Mouse (Mus musculus) myocyte (in vitro differentiated cells): Measurements from ENCODE around the gene Xrcc1. TPM values are rescaled to one million over a fixed set of nuclear protein-coding genes. Genes with fewer than 3 reads are reported as not detected.

ENCODE experiments used
- H3K27me3 ChIP-seq: one replicate; pipeline ENCODE4 v1.6.1; 2011; ENCODE audit not compliant: control insufficient read depth, insufficient read depth, insufficient read length
- H3K36me3 ChIP-seq: one replicate; pipeline ENCODE4 v1.6.1; 2011; ENCODE audit not compliant: control insufficient read depth, insufficient read depth
- H3K4me2 ChIP-seq: one replicate; pipeline ENCODE4 v1.6.1; 2011; ENCODE audit warnings: low read depth, control low read depth
- H3K4me3 ChIP-seq: one replicate; pipeline ENCODE4 v1.5.1; 2011; ENCODE audit warnings: mild to moderate bottlenecking, control low read depth, moderate library complexity
- H3K79me2 ChIP-seq: one replicate; pipeline ENCODE4 v1.6.1; 2011; ENCODE audit not compliant: control insufficient read depth, insufficient read depth
- H3ac ChIP-seq: one replicate; pipeline ENCODE4 v1.6.1; 2011; ENCODE audit not compliant: control insufficient read depth, insufficient read length
- CEBPB ChIP-seq: IDR thresholded peaks from 2 replicates; pipeline ENCODE4 v1.6.1; 2011; ENCODE audit warnings: mild to moderate bottlenecking, moderate library complexity; ENCODE audit not compliant: poor library complexity, insufficient read depth, severe bottlenecking
- E2F4 ChIP-seq: IDR thresholded peaks from one replicate; pipeline ENCODE4 v1.6.1; 2011; ENCODE audit warnings: mild to moderate bottlenecking, control low read depth, moderate library complexity; ENCODE audit not compliant: insufficient read depth
- MAX ChIP-seq: IDR thresholded peaks from one replicate; pipeline ENCODE4 v1.6.1; 2011; ENCODE audit warnings: low read depth, mild to moderate bottlenecking, control low read depth
- MYOD1 ChIP-seq, 3 experiments: IDR thresholded peaks; one replicate each; pipeline ENCODE4 v1.6.1; 2011; ENCODE audit warnings: control low read depth in 2 of 3, low read depth in 2 of 3, mild to moderate bottlenecking in 2 of 3, moderate library complexity in 1 of 3; ENCODE audit not compliant: insufficient read length in 2 of 3, control insufficient read depth in 1 of 3
- MYOG ChIP-seq, 3 experiments: IDR thresholded peaks; one replicate each; pipeline ENCODE4 v1.6.1; 2011; ENCODE audit warnings: control low read depth in 2 of 3, low read depth in 2 of 3, mild to moderate bottlenecking in 2 of 3; ENCODE audit not compliant: insufficient read length in 2 of 3, control insufficient read depth in 1 of 3, insufficient read depth in 1 of 3
- POLR2A ChIP-seq: IDR thresholded peaks from one replicate; pipeline ENCODE4 v1.6.1; 2011; ENCODE audit warnings: low read depth, mild to moderate bottlenecking, control low read depth, moderate library complexity; ENCODE audit not compliant: insufficient read length
- POLR2AphosphoS2 ChIP-seq: IDR thresholded peaks from one replicate; pipeline ENCODE4 v1.6.1; 2011; ENCODE audit warnings: low read depth, control low read depth; ENCODE audit not compliant: insufficient read length
- REST ChIP-seq: IDR thresholded peaks from one replicate; pipeline ENCODE4 v1.6.1; 2011; ENCODE audit warnings: mild to moderate bottlenecking, control low read depth, moderate library complexity; ENCODE audit not compliant: insufficient read depth, insufficient read length
- SRF ChIP-seq: IDR thresholded peaks from one replicate; pipeline ENCODE4 v1.6.1; 2011; ENCODE audit warnings: low read depth; ENCODE audit not compliant: control insufficient read depth, insufficient read length
- TCF12 ChIP-seq: IDR thresholded peaks from one replicate; pipeline ENCODE4 v1.6.1; 2011; ENCODE audit warnings: mild to moderate bottlenecking, control low read depth; ENCODE audit not compliant: poor library complexity, insufficient read depth, severe bottlenecking
- TCF3 ChIP-seq: IDR thresholded peaks from one replicate; pipeline ENCODE4 v1.6.1; 2011; ENCODE audit warnings: low read depth, control low read depth; ENCODE audit not compliant: insufficient read length
- USF1 ChIP-seq: IDR thresholded peaks from one replicate; pipeline ENCODE4 v1.6.1; 2011; ENCODE audit warnings: low read depth, mild to moderate bottlenecking, control low read depth, moderate library complexity
- polyA plus RNA-seq: library from polyadenylated mRNA; unstranded; fragments of >200 nt; fragmentation: generic; extraction: Trizol; gene quantifications from one replicate; pipeline ENCODE4 v1.2.1, GENCODE M21; 2012; ENCODE audit warnings: missing spikeins

Gene Xrcc1
- polyA plus RNA-seq, 1 experiment = 32.7 TPM

DNA sequence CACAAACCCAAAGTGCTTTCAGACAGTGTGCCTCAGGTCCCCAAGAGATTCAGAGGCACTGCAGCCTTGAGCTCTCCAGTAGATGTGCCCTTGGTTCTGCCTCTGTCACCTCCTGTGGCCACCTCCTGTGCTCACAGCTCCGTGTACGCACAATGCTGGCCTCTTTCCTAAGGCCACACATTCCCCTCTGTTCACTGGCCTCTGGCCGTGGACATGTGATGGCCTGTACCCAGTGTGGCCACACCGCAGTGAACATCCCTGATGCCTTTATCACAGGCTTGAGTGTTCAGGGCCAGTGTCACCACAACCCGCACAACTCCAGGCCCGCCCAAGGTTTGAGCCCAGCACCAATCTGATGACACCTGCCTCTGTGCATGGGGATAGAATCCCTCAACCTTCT lies 38.8 kb downstream of the Xrcc1 start:
- Histone ChIP-seq H3ac (no peak overlapping the region), H3K79me2 (no peaks in the 10 kb centered on the region), H3K36me3 (no peaks in the 10 kb centered on the region), H3K4me3 (no peak overlapping the region), H3K27me3 (no peaks in the 10 kb centered on the region), H3K4me2 (no peak overlapping the region)
- TF ChIP-seq USF1 = no peak

DNA sequence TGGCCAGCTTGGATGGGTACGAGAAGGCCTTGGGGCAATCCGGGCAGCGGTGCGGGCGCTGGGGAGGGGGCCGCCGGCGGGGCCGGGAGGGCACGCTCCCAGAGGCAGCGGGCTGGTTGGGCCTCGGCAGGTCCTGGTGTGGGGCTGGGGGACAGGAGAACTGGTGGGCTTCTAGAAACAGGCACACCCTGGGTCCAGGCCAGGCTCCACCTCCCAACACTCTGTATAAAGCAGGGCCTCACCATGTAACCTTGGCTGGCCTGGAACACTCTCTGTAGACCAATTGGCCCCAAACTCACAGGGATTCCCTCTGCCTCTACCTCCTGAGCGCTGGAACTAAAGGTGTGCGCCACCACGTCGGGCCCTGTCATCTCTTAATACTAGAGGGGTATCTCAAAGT lies 39.9 kb downstream of the Xrcc1 start:
- H3K4me3 ChIP-seq = no peak overlapping the region
- no peaks in the 10 kb centered on the region for H3K36me3 ChIP-seq
- TF ChIP-seq SRF (no peak), REST (no peak), E2F4 (no peak), USF1 (no peak), TCF3 (no peak), POLR2AphosphoS2 (no peak), CEBPB (no peak), MYOG (IDR thresholded peaks at IDR 0.05; ENCODE audit: control insufficient read depth in 1 of 3, insufficient read depth in 1 of 3, insufficient read length in 2 of 3, low read depth in 2 of 3) (no peak), MAX (no peak), POLR2A (no peak), MYOD1 (IDR thresholded peaks at IDR 0.05; ENCODE audit: control insufficient read depth in 1 of 3, insufficient read length in 2 of 3, low read depth in 2 of 3) (no peak), TCF12 (no peak)

DNA sequence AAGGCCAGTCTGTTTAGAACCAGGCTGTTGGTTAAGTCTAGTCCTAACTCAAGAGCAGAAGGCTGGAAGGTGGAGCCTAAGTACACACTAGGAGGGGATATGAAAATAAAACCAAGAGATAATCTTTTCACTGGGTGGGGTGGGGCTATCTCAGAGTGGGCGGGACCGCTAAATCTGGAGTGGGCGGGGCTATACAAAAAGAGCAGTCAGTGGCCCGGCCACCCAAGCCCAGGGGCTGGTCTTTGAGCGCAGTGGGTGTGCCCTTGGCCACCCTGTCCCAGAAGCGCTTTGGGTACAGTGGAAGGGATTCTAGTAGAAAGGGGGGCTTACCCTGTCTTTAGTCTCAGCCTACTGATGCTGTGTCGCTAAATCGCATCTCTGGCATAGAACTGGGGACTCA lies 40.7 kb downstream of the Xrcc1 start:
- Histone ChIP-seq H3K36me3 (no peaks in the 10 kb centered on the region), H3K4me3 (no peak overlapping the region), H3K79me2 (no peaks in the 10 kb centered on the region), H3K27me3 (no peaks in the 10 kb centered on the region), H3ac (no peak overlapping the region), H3K4me2 (no peak overlapping the region)
- TF ChIP-seq MYOD1 (IDR thresholded peaks at IDR 0.05; ENCODE audit: control insufficient read depth in 1 of 3, insufficient read length in 2 of 3, low read depth in 2 of 3) (no peak), CEBPB (no peak), USF1 (no peak), TCF3 (no peak), SRF (no peak)

More for the DNA sequence above, 39.9 kb downstream of the Xrcc1 start:
- Histone ChIP-seq H3K4me2 (no peak overlapping the region), H3ac (no peak overlapping the region), H3K27me3 (no peaks in the 10 kb centered on the region), H3K79me2 (no peaks in the 10 kb centered on the region)

DNA sequence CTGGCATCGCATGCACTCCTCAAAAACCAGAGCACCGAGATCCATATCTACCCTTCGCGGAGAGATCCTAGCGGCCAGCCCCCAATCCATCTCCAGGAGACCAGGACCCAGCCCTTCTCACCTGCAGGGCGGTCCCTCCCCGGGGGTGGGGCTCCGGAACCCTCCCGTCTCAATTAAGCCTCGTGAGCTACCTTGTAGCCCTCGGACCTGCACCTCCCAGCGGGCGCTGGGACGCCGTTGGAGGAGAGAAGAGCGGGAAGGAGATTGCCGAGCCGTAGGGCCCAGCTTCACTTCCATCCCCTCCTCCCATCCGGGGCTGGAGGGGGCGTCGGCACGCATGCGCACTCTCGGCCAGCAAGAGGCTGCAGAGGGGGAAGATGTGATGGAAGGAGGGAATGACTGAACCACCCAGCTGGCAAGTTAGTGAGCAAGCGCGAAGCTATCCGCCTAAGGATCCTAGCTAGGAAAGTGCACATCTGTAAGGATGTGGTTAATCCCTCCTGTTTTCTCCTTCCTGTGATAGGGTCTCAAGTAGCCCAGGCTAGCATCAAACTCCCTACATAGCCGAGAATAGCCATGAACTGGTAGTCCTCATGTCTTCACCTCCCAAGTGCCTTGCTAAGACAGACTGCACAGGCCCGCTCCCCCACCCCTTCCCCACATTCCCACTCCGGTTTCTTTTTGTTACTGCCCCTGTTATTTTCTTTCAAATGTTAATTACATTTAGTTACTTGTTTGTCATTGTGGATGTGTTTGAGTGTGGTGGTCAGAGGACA lies 41.4 kb downstream of the Xrcc1 start, which contains the start of the genes Ethe1 and Zfp575:
Ethe1 (plus strand) TSS at position 214 of the 776 bp plus-strand sequence.
Zfp575 (minus strand) TSS at position 312 of the 776 bp plus-strand sequence.
- no peak within 1 kb of the TSS for H3K4me3 ChIP-seq
- no peak within 1 kb of the TSS for H3ac ChIP-seq
- no peaks in the 10 kb centered on the region for H3K27me3 ChIP-seq
- no peaks in the 10 kb centered on the region for H3K36me3 ChIP-seq
- TF ChIP-seq SRF = no peak
- TF ChIP-seq USF1 = no peak
- TF ChIP-seq MAX = no peak
- no peak within 1 kb of the TSS for H3K4me2 ChIP-seq
- no peaks in the 10 kb centered on the region for H3K79me2 ChIP-seq

DNA sequence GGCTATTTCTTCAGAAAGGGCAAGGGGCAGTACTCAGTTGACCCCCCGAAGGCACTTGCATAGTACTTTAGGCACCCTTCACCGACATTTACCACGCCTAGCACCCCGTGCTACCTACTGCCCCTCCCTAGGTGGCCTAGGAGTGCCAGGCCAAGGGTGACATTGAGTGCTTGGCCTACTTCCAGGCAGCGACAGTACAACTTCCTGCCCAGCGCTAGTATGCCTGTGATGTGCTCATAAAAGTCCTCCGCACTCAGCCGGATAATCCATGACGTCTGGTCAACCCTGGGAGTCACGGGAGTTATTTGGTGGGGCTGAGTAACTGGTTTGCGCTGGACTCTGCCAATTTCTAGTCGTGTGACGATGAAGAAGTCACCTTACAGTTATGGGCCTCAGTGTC lies 42.2 kb downstream of the Xrcc1 start:
- Histone ChIP-seq H3ac (no peak overlapping the region), H3K36me3 (no peaks in the 10 kb centered on the region), H3K79me2 (no peaks in the 10 kb centered on the region), H3K4me3 (no peak overlapping the region), H3K27me3 (no peaks in the 10 kb centered on the region), H3K4me2 (no peak overlapping the region)
- no peak for TF ChIP-seq TCF12
- TF ChIP-seq CEBPB = no peak
- no peak for TF ChIP-seq E2F4
- TF ChIP-seq REST = no peak
- TF ChIP-seq POLR2A = no peak
- TF ChIP-seq MAX = no peak
- TF ChIP-seq TCF3 = no peak
- TF ChIP-seq POLR2AphosphoS2 = no peak
- no peak for TF ChIP-seq SRF
- no peak for TF ChIP-seq MYOD1 (IDR thresholded peaks at IDR 0.05; ENCODE audit: control insufficient read depth in 1 of 3, insufficient read length in 2 of 3, low read depth in 2 of 3)
- no peak for TF ChIP-seq MYOG (IDR thresholded peaks at IDR 0.05; ENCODE audit: control insufficient read depth in 1 of 3, insufficient read depth in 1 of 3, insufficient read length in 2 of 3, low read depth in 2 of 3)
